Mouse (Mus musculus): ENCODE results near the gene Rpl4. TPM values are rescaled to one million over a fixed set of nuclear protein-coding genes. Genes with fewer than 3 reads are reported as not detected.
"Not testable (repeated sequence)": the region's sequence is repeated elsewhere in the genome, so short reads cannot be mapped to it uniquely, and the experiment has no call there.

The Rpl4 gene
- total RNA-seq, 2 experiments from 2014 or later = 485 to 487 TPM

- DNase-seq (ENCODE audit: low spot score in 2 of 2) = peak in 1 of 2 experiments; percentile 39
- intact Hi-C loops (cut with DNase I) = loop anchor here (10.0 kb wide), 1 partner anchor 750 kb away; no protein-coding TSS in a partner anchor
Observed at GRCm38 (mm10) chr9:64184166-64184840, 11.1 kb downstream of the Rpl4 start.

- intact Hi-C loops (cut with DNase I) = no loop called here
- no peak for DNase-seq (ENCODE audit: low spot score in 2 of 2)
Observed at GRCm38 (mm10) chr9:64193879-64194278, 20.7 kb downstream of the Rpl4 start.

- intact Hi-C loops (cut with DNase I) = no loop called here
- peak; percentile 72 to 91 for DNase-seq (ENCODE audit: low spot score in 2 of 2)
Observed at GRCm38 (mm10) chr9:64195554-64195953, 22.4 kb downstream of the Rpl4 start.

GRCm38 (mm10) chr9:64197524-64197923, 24.3 kb downstream of the Rpl4 start:
- no peak for DNase-seq (ENCODE audit: low spot score in 2 of 2)
- intact Hi-C loops (cut with DNase I) = no loop called here

GRCm38 (mm10) chr9:64198068-64198762, 25.0 kb downstream of the Rpl4 start:
- DNase-seq (ENCODE audit: low spot score in 2 of 2) = no peak
- intact Hi-C loops (cut with DNase I) = no loop called here

- DNase-seq (ENCODE audit: low spot score in 2 of 2); intact Hi-C loops (cut with DNase I): not testable (repeated sequence)
Observed at GRCm38 (mm10) chr9:64198763-64199418, 25.7 kb downstream of the Rpl4 start.

- intact Hi-C loops (cut with DNase I) = no loop called here
- DNase-seq (ENCODE audit: low spot score in 2 of 2) = no peak
Observed at GRCm38 (mm10) chr9:64199897-64200296, 26.7 kb downstream of the Rpl4 start.

GRCm38 (mm10) chr9:64202331-64202730, 29.2 kb downstream of the Rpl4 start:
- no peak for DNase-seq (ENCODE audit: low spot score in 2 of 2)
- intact Hi-C loops (cut with DNase I) = no loop called here

- intact Hi-C loops (cut with DNase I) = no loop called here
Observed at GRCm38 (mm10) chr9:64202866-64203265, 29.7 kb downstream of the Rpl4 start.

GRCm38 (mm10) chr9:64207509-64208084, 34.4 kb downstream of the Rpl4 start:
- intact Hi-C loops (cut with DNase I) = no loop called here
- DNase-seq (ENCODE audit: low spot score in 2 of 2) = no peak

More at GRCm38 (mm10) chr9:64202866-64203265, 29.7 kb downstream of the Rpl4 start:
- no peak for DNase-seq (ENCODE audit: low spot score in 2 of 2)

GRCm38 (mm10) chr9:64214452-64214851, 41.3 kb downstream of the Rpl4 start:
- intact Hi-C loops (cut with DNase I) = no loop called here
- DNase-seq (ENCODE audit: low spot score in 2 of 2) = no peak

GRCm38 (mm10) chr9:64216090-64216489, 42.9 kb downstream of the Rpl4 start:
- DNase-seq (ENCODE audit: low spot score in 2 of 2) = no peak

GRCm38 (mm10) chr9:64216641-64217040, 43.5 kb downstream of the Rpl4 start:
- DNase-seq (ENCODE audit: low spot score in 2 of 2) = no peak
- intact Hi-C loops (cut with DNase I) = no loop called here

More at GRCm38 (mm10) chr9:64216090-64216489, 42.9 kb downstream of the Rpl4 start:
- intact Hi-C loops (cut with DNase I) = no loop called here

GRCm38 (mm10) chr9:64217887-64218286, 44.7 kb downstream of the Rpl4 start:
- intact Hi-C loops (cut with DNase I) = no loop called here

GRCm38 (mm10) chr9:64219305-64219704, 46.1 kb downstream of the Rpl4 start:
- intact Hi-C loops (cut with DNase I) = no loop called here
- peak in 1 of 2 experiments; percentile 51 for DNase-seq (ENCODE audit: low spot score in 2 of 2)

More at GRCm38 (mm10) chr9:64217887-64218286, 44.7 kb downstream of the Rpl4 start:
- DNase-seq (ENCODE audit: low spot score in 2 of 2) = no peak

GRCm38 (mm10) chr9:64219772-64220420, 46.7 kb downstream of the Rpl4 start:
- DNase-seq (ENCODE audit: low spot score in 2 of 2) = no peak
- intact Hi-C loops (cut with DNase I) = no loop called here

GRCm38 (mm10) chr9:64220603-64221002, 47.4 kb downstream of the Rpl4 start:
- no peak for DNase-seq (ENCODE audit: low spot score in 2 of 2)
- intact Hi-C loops (cut with DNase I) = no loop called here

GRCm38 (mm10) chr9:64221480-64221879, 48.3 kb downstream of the Rpl4 start:
- intact Hi-C loops (cut with DNase I) = no loop called here
- peak; percentile 35 to 55 for DNase-seq (ENCODE audit: low spot score in 2 of 2)

GRCm38 (mm10) chr9:64222098-64222497, 48.9 kb downstream of the Rpl4 start:
- DNase-seq (ENCODE audit: low spot score in 2 of 2) = no peak
- intact Hi-C loops (cut with DNase I) = loop anchor here (2.0 kb wide), 1 partner anchor 31 kb away; the partner anchor contains the start of gene Map2k1

- intact Hi-C loops (cut with DNase I) = no loop called here
- DNase-seq (ENCODE audit: low spot score in 2 of 2) = no peak
Observed at GRCm38 (mm10) chr9:64225805-64226204, 52.6 kb downstream of the Rpl4 start.

Data from left cerebral cortex, postnatal 25 days (tissue).